Mouse (Mus musculus): ENCODE data around the gene Ceacam5.

Ceacam5 gene

GRCm38 (mm10) chr7:17712938-17713337, at the start of gene Ceacam5:
TSS of gene Ceacam5 (plus strand) at chr7:17713238.
- DNase-seq (ENCODE audit: low spot score in 2 of 2), result no peak
